Mouse (Mus musculus): ENCODE results near the gene Cfd. TPM values are rescaled to one million over a fixed set of nuclear protein-coding genes. Genes with fewer than 3 reads are reported as not detected.

The Cfd gene
- polyA plus RNA-seq (2015; fragmentation: Illumina TruSeq; extraction: RNeasy Lipid Tissue Mini Kit (QIAGEN cat#74804); ENCODE audit: insufficient read depth, low read depth, low replicate concordance), result 168 TPM

GRCm38 (mm10) chr10:79890670-79891069 lies at the start of gene Cfd:
Cfd (plus strand) TSS chr10:79890853.

GRCm38 (mm10) chr10:79853860-79854795 lies 36.5 kb upstream of the Cfd start, which contains the start of gene Ptbp1:
Ptbp1 (plus strand) TSS chr10:79854427.

GRCm38 (mm10) chr10:79874290-79874862 lies 16.3 kb upstream of the Cfd start, which contains the start of the genes Prtn3 and Plppr3:
Prtn3 (plus strand) TSS chr10:79874476.
Plppr3 (minus strand) TSS chr10:79874634.

GRCm38 (mm10) chr10:79886054-79886453 lies 4.6 kb upstream of the Cfd start, which contains the start of gene Elane:
Elane (plus strand) TSS chr10:79886247.

GRCm38 (mm10) chr10:79908167-79909091 lies 17.8 kb downstream of the Cfd start, which contains the start of gene Med16:
Med16 (minus strand) TSS chr10:79908923.

GRCm38 (mm10) chr10:79910556-79910955 lies 19.9 kb downstream of the Cfd start, which contains the start of gene Gm26602:
Gm26602 (plus strand) TSS chr10:79910856.

GRCm38 (mm10) chr10:79916808-79917531 lies 26.3 kb downstream of the Cfd start, which contains the start of gene Kiss1r:
Kiss1r (plus strand) TSS chr10:79916971.

GRCm38 (mm10) chr10:79920958-79921535 lies 30.4 kb downstream of the Cfd start, which contains the start of gene R3hdm4:
R3hdm4 (minus strand) TSS chr10:79921208.

GRCm38 (mm10) chr10:79926491-79927323 lies 36.1 kb downstream of the Cfd start, which contains the start of gene Arid3a:
Arid3a (plus strand) TSS chr10:79927043.

Other genes with a start within 250 kb of the Cfd start
- not detected for gene Odf3l2, start 245.1 kb upstream of the Cfd start, polyA plus RNA-seq (2015; fragmentation: Illumina TruSeq; extraction: RNeasy Lipid Tissue Mini Kit (QIAGEN cat#74804); ENCODE audit: insufficient read depth, low read depth, low replicate concordance)
- not detected for gene Madcam1, start 226.3 kb upstream of the Cfd start, polyA plus RNA-seq (2015; fragmentation: Illumina TruSeq; extraction: RNeasy Lipid Tissue Mini Kit (QIAGEN cat#74804); ENCODE audit: insufficient read depth, low read depth, low replicate concordance)
- gene Tpgs1, start 221.5 kb upstream of the Cfd start, polyA plus RNA-seq (2015; fragmentation: Illumina TruSeq; extraction: RNeasy Lipid Tissue Mini Kit (QIAGEN cat#74804); ENCODE audit: insufficient read depth, low read depth, low replicate concordance), result 4.6 TPM
- 47.7 TPM for gene Cdc34, start 208.7 kb upstream of the Cfd start, polyA plus RNA-seq (2015; fragmentation: Illumina TruSeq; extraction: RNeasy Lipid Tissue Mini Kit (QIAGEN cat#74804); ENCODE audit: insufficient read depth, low read depth, low replicate concordance)
- gene Gzmm, start 201.8 kb upstream of the Cfd start, polyA plus RNA-seq (2015; fragmentation: Illumina TruSeq; extraction: RNeasy Lipid Tissue Mini Kit (QIAGEN cat#74804); ENCODE audit: insufficient read depth, low read depth, low replicate concordance), result 0.74 TPM
- 168 TPM for gene Bsg, start 186.4 kb upstream of the Cfd start, polyA plus RNA-seq (2015; fragmentation: Illumina TruSeq; extraction: RNeasy Lipid Tissue Mini Kit (QIAGEN cat#74804); ENCODE audit: insufficient read depth, low read depth, low replicate concordance)
- gene Hcn2, start 174.2 kb upstream of the Cfd start, polyA plus RNA-seq (2015; fragmentation: Illumina TruSeq; extraction: RNeasy Lipid Tissue Mini Kit (QIAGEN cat#74804); ENCODE audit: insufficient read depth, low read depth, low replicate concordance), result 0.83 TPM
- 29.7 TPM for gene Polrmt, start 144.3 kb upstream of the Cfd start, polyA plus RNA-seq (2015; fragmentation: Illumina TruSeq; extraction: RNeasy Lipid Tissue Mini Kit (QIAGEN cat#74804); ENCODE audit: insufficient read depth, low read depth, low replicate concordance)
- not detected for gene Fgf22, start 135.8 kb upstream of the Cfd start, polyA plus RNA-seq (2015; fragmentation: Illumina TruSeq; extraction: RNeasy Lipid Tissue Mini Kit (QIAGEN cat#74804); ENCODE audit: insufficient read depth, low read depth, low replicate concordance)
- 22.3 TPM for gene Rnf126, start 123.9 kb upstream of the Cfd start, polyA plus RNA-seq (2015; fragmentation: Illumina TruSeq; extraction: RNeasy Lipid Tissue Mini Kit (QIAGEN cat#74804); ENCODE audit: insufficient read depth, low read depth, low replicate concordance)
- gene Fstl3, start 113.6 kb upstream of the Cfd start, polyA plus RNA-seq (2015; fragmentation: Illumina TruSeq; extraction: RNeasy Lipid Tissue Mini Kit (QIAGEN cat#74804); ENCODE audit: insufficient read depth, low read depth, low replicate concordance), result 7.2 TPM
- not detected for gene Prss57, start 99.9 kb upstream of the Cfd start, polyA plus RNA-seq (2015; fragmentation: Illumina TruSeq; extraction: RNeasy Lipid Tissue Mini Kit (QIAGEN cat#74804); ENCODE audit: insufficient read depth, low read depth, low replicate concordance)
- 13.2 TPM for gene Palm, start 97.3 kb upstream of the Cfd start, polyA plus RNA-seq (2015; fragmentation: Illumina TruSeq; extraction: RNeasy Lipid Tissue Mini Kit (QIAGEN cat#74804); ENCODE audit: insufficient read depth, low read depth, low replicate concordance)
- 1.3 TPM for gene Misp, start 69.9 kb upstream of the Cfd start, polyA plus RNA-seq (2015; fragmentation: Illumina TruSeq; extraction: RNeasy Lipid Tissue Mini Kit (QIAGEN cat#74804); ENCODE audit: insufficient read depth, low read depth, low replicate concordance)
- gene Ptbp1, start 36.4 kb upstream of the Cfd start, polyA plus RNA-seq (2015; fragmentation: Illumina TruSeq; extraction: RNeasy Lipid Tissue Mini Kit (QIAGEN cat#74804); ENCODE audit: insufficient read depth, low read depth, low replicate concordance), result 39.5 TPM
- 1.1 TPM for gene Prtn3, start 16.4 kb upstream of the Cfd start, polyA plus RNA-seq (2015; fragmentation: Illumina TruSeq; extraction: RNeasy Lipid Tissue Mini Kit (QIAGEN cat#74804); ENCODE audit: insufficient read depth, low read depth, low replicate concordance)
- 2.6 TPM for gene Plppr3, start 16.2 kb upstream of the Cfd start, polyA plus RNA-seq (2015; fragmentation: Illumina TruSeq; extraction: RNeasy Lipid Tissue Mini Kit (QIAGEN cat#74804); ENCODE audit: insufficient read depth, low read depth, low replicate concordance)
- gene Elane, start 4.6 kb upstream of the Cfd start, polyA plus RNA-seq (2015; fragmentation: Illumina TruSeq; extraction: RNeasy Lipid Tissue Mini Kit (QIAGEN cat#74804); ENCODE audit: insufficient read depth, low read depth, low replicate concordance), result not detected
- gene Med16, start 18.1 kb downstream of the Cfd start, polyA plus RNA-seq (2015; fragmentation: Illumina TruSeq; extraction: RNeasy Lipid Tissue Mini Kit (QIAGEN cat#74804); ENCODE audit: insufficient read depth, low read depth, low replicate concordance), result 4.0 TPM
- gene Gm26602, start 20.0 kb downstream of the Cfd start, polyA plus RNA-seq (2015; fragmentation: Illumina TruSeq; extraction: RNeasy Lipid Tissue Mini Kit (QIAGEN cat#74804); ENCODE audit: insufficient read depth, low read depth, low replicate concordance), result not detected
- gene Kiss1r, start 26.1 kb downstream of the Cfd start, polyA plus RNA-seq (2015; fragmentation: Illumina TruSeq; extraction: RNeasy Lipid Tissue Mini Kit (QIAGEN cat#74804); ENCODE audit: insufficient read depth, low read depth, low replicate concordance), result not detected
- gene R3hdm4, start 30.4 kb downstream of the Cfd start, polyA plus RNA-seq (2015; fragmentation: Illumina TruSeq; extraction: RNeasy Lipid Tissue Mini Kit (QIAGEN cat#74804); ENCODE audit: insufficient read depth, low read depth, low replicate concordance), result 19.0 TPM
- 1.0 TPM for gene Arid3a, start 36.2 kb downstream of the Cfd start, polyA plus RNA-seq (2015; fragmentation: Illumina TruSeq; extraction: RNeasy Lipid Tissue Mini Kit (QIAGEN cat#74804); ENCODE audit: insufficient read depth, low read depth, low replicate concordance)
- gene Wdr18, start 69.3 kb downstream of the Cfd start, polyA plus RNA-seq (2015; fragmentation: Illumina TruSeq; extraction: RNeasy Lipid Tissue Mini Kit (QIAGEN cat#74804); ENCODE audit: insufficient read depth, low read depth, low replicate concordance), result 6.9 TPM
- gene Grin3b, start 79.9 kb downstream of the Cfd start, polyA plus RNA-seq (2015; fragmentation: Illumina TruSeq; extraction: RNeasy Lipid Tissue Mini Kit (QIAGEN cat#74804); ENCODE audit: insufficient read depth, low read depth, low replicate concordance), result not detected
- 36.8 TPM for gene Tmem259, start 93.5 kb downstream of the Cfd start, polyA plus RNA-seq (2015; fragmentation: Illumina TruSeq; extraction: RNeasy Lipid Tissue Mini Kit (QIAGEN cat#74804); ENCODE audit: insufficient read depth, low read depth, low replicate concordance)
- gene Cnn2, start 97.7 kb downstream of the Cfd start, polyA plus RNA-seq (2015; fragmentation: Illumina TruSeq; extraction: RNeasy Lipid Tissue Mini Kit (QIAGEN cat#74804); ENCODE audit: insufficient read depth, low read depth, low replicate concordance), result 13.6 TPM
- gene Abca7, start 105.6 kb downstream of the Cfd start, polyA plus RNA-seq (2015; fragmentation: Illumina TruSeq; extraction: RNeasy Lipid Tissue Mini Kit (QIAGEN cat#74804); ENCODE audit: insufficient read depth, low read depth, low replicate concordance), result 6.0 TPM
- gene Arhgap45, start 125.8 kb downstream of the Cfd start, polyA plus RNA-seq (2015; fragmentation: Illumina TruSeq; extraction: RNeasy Lipid Tissue Mini Kit (QIAGEN cat#74804); ENCODE audit: insufficient read depth, low read depth, low replicate concordance), result 4.5 TPM
- 33.6 TPM for gene Polr2e, start 148.9 kb downstream of the Cfd start, polyA plus RNA-seq (2015; fragmentation: Illumina TruSeq; extraction: RNeasy Lipid Tissue Mini Kit (QIAGEN cat#74804); ENCODE audit: insufficient read depth, low read depth, low replicate concordance)
- 266 TPM for gene Gpx4, start 156.3 kb downstream of the Cfd start, polyA plus RNA-seq (2015; fragmentation: Illumina TruSeq; extraction: RNeasy Lipid Tissue Mini Kit (QIAGEN cat#74804); ENCODE audit: insufficient read depth, low read depth, low replicate concordance)
- gene Sbno2, start 214.7 kb downstream of the Cfd start, polyA plus RNA-seq (2015; fragmentation: Illumina TruSeq; extraction: RNeasy Lipid Tissue Mini Kit (QIAGEN cat#74804); ENCODE audit: insufficient read depth, low read depth, low replicate concordance), result 6.5 TPM
- 77.4 TPM for gene Stk11, start 224.9 kb downstream of the Cfd start, polyA plus RNA-seq (2015; fragmentation: Illumina TruSeq; extraction: RNeasy Lipid Tissue Mini Kit (QIAGEN cat#74804); ENCODE audit: insufficient read depth, low read depth, low replicate concordance)
- 84.2 TPM for gene Atp5d, start 247.8 kb downstream of the Cfd start, polyA plus RNA-seq (2015; fragmentation: Illumina TruSeq; extraction: RNeasy Lipid Tissue Mini Kit (QIAGEN cat#74804); ENCODE audit: insufficient read depth, low read depth, low replicate concordance)
- 5.9 TPM for gene Cbarp, start 250.0 kb downstream of the Cfd start, polyA plus RNA-seq (2015; fragmentation: Illumina TruSeq; extraction: RNeasy Lipid Tissue Mini Kit (QIAGEN cat#74804); ENCODE audit: insufficient read depth, low read depth, low replicate concordance)

Data from pancreas, adult 10 weeks (tissue).